Mouse (Mus musculus): ENCODE results near the gene Slc25a21. TPM values are rescaled to one million over a fixed set of nuclear protein-coding genes. Genes with fewer than 3 reads are reported as not detected.

Gene Slc25a21
- total RNA-seq, 2 experiments from 2014 or later, result 0.56 to 0.77 TPM

- DNase-seq (ENCODE audit: extremely low spot score in 1 of 2, low spot score in 2 of 2), result no peak
- intact Hi-C loops (cut with DNase I), result no loop called here
Measured at GRCm38 (mm10) chr12:57084519-57084918, 112.8 kb downstream of the Slc25a21 start.

GRCm38 (mm10) chr12:57083533-57083932 is 113.7 kb downstream of the Slc25a21 start:
- DNase-seq (ENCODE audit: extremely low spot score in 1 of 2, low spot score in 2 of 2), result no peak
- intact Hi-C loops (cut with DNase I), result no loop called here

GRCm38 (mm10) chr12:57076606-57077005 is 120.7 kb downstream of the Slc25a21 start:
- no peak for DNase-seq (ENCODE audit: extremely low spot score in 1 of 2, low spot score in 2 of 2)
- intact Hi-C loops (cut with DNase I), result no loop called here

GRCm38 (mm10) chr12:57072616-57073015 is 124.7 kb downstream of the Slc25a21 start:
- DNase-seq (ENCODE audit: extremely low spot score in 1 of 2, low spot score in 2 of 2), result no peak
- intact Hi-C loops (cut with DNase I), result no loop called here

GRCm38 (mm10) chr12:57068607-57069006 is 128.7 kb downstream of the Slc25a21 start:
- DNase-seq (ENCODE audit: extremely low spot score in 1 of 2, low spot score in 2 of 2), result no peak
- intact Hi-C loops (cut with DNase I), result no loop called here

- intact Hi-C loops (cut with DNase I), result no loop called here
- no peak for DNase-seq (ENCODE audit: extremely low spot score in 1 of 2, low spot score in 2 of 2)
Measured at GRCm38 (mm10) chr12:57019737-57020136, 177.5 kb downstream of the Slc25a21 start.

- intact Hi-C loops (cut with DNase I), result no loop called here
- DNase-seq (ENCODE audit: extremely low spot score in 1 of 2, low spot score in 2 of 2), result no peak
Measured at GRCm38 (mm10) chr12:57016845-57017244, 180.4 kb downstream of the Slc25a21 start.

- intact Hi-C loops (cut with DNase I), result no loop called here
Measured at GRCm38 (mm10) chr12:57016324-57016723, 180.9 kb downstream of the Slc25a21 start.

GRCm38 (mm10) chr12:57009010-57009409 is 188.3 kb downstream of the Slc25a21 start:
- no peak for DNase-seq (ENCODE audit: extremely low spot score in 1 of 2, low spot score in 2 of 2)
- intact Hi-C loops (cut with DNase I), result no loop called here

More at GRCm38 (mm10) chr12:57016324-57016723, 180.9 kb downstream of the Slc25a21 start:
- no peak for DNase-seq (ENCODE audit: extremely low spot score in 1 of 2, low spot score in 2 of 2)

GRCm38 (mm10) chr12:56986049-56986448 is 211.2 kb downstream of the Slc25a21 start:
- peak; percentile 49 to 53 for DNase-seq (ENCODE audit: extremely low spot score in 1 of 2, low spot score in 2 of 2)
- intact Hi-C loops (cut with DNase I), result loop anchor here (5.0 to 10.0 kb wide), 2 partner anchors 199 to 304 kb away; no protein-coding TSS in a partner anchor

GRCm38 (mm10) chr12:56982066-56982626 is 215.1 kb downstream of the Slc25a21 start:
- intact Hi-C loops (cut with DNase I), result loop anchor here (10.0 kb wide), 1 partner anchor 203 kb away; no protein-coding TSS in a partner anchor
- DNase-seq (ENCODE audit: extremely low spot score in 1 of 2, low spot score in 2 of 2), result no peak

- intact Hi-C loops (cut with DNase I), result no loop called here
Measured at GRCm38 (mm10) chr12:56975256-56975655, 222.0 kb downstream of the Slc25a21 start.

GRCm38 (mm10) chr12:56963236-56963635 is 234.0 kb downstream of the Slc25a21 start:
- DNase-seq (ENCODE audit: extremely low spot score in 1 of 2, low spot score in 2 of 2), result no peak
- intact Hi-C loops (cut with DNase I), result no loop called here

More at GRCm38 (mm10) chr12:56975256-56975655, 222.0 kb downstream of the Slc25a21 start:
- no peak for DNase-seq (ENCODE audit: extremely low spot score in 1 of 2, low spot score in 2 of 2)

- DNase-seq (ENCODE audit: extremely low spot score in 1 of 2, low spot score in 2 of 2), result no peak
- intact Hi-C loops (cut with DNase I), result no loop called here
Measured at GRCm38 (mm10) chr12:56959230-56960051, 237.8 kb downstream of the Slc25a21 start.

GRCm38 (mm10) chr12:56958244-56958643 is 239.0 kb downstream of the Slc25a21 start:
- DNase-seq (ENCODE audit: extremely low spot score in 1 of 2, low spot score in 2 of 2), result no peak
- intact Hi-C loops (cut with DNase I), result no loop called here

- intact Hi-C loops (cut with DNase I), result no loop called here
- no peak for DNase-seq (ENCODE audit: extremely low spot score in 1 of 2, low spot score in 2 of 2)
Measured at GRCm38 (mm10) chr12:56951749-56952657, 245.3 kb downstream of the Slc25a21 start.

- no peak for DNase-seq (ENCODE audit: extremely low spot score in 1 of 2, low spot score in 2 of 2)
- intact Hi-C loops (cut with DNase I), result no loop called here
Measured at GRCm38 (mm10) chr12:56944265-56944664, 253.0 kb downstream of the Slc25a21 start.

GRCm38 (mm10) chr12:56940861-56941260 is 256.4 kb downstream of the Slc25a21 start:
- intact Hi-C loops (cut with DNase I), result no loop called here
- DNase-seq (ENCODE audit: extremely low spot score in 1 of 2, low spot score in 2 of 2), result no peak

- intact Hi-C loops (cut with DNase I), result no loop called here
- DNase-seq (ENCODE audit: extremely low spot score in 1 of 2, low spot score in 2 of 2), result no peak
Measured at GRCm38 (mm10) chr12:56918145-56918544, 279.1 kb downstream of the Slc25a21 start.
